Comparison of ENCODE assay signal across 20 mouse cellular contexts in genomic region chr1:58348712-58349111, GRCm38 (mm10). TPM values are rescaled to one million over a fixed set of nuclear protein-coding genes. Genes with fewer than 3 reads are reported as not detected.
DNase-seq lines count a peak whose midpoint lies in the region; ATAC-seq and TF ChIP-seq lines count a peak whose summit lies in the region.
"Had no signal": no experiment of that assay in that cellular context is flagged by ENCODE, and none has a peak within 500 bp of the region (broad histone marks: within the 10 kb centered on the region; RNA-seq: fewer than 3 reads in every experiment).

No protein-coding gene starts in this region.

- H3K9me3 ChIP-seq in CH12.LX (replicated peaks; ENCODE audit: low read length) = no peaks in the 10 kb centered on the region
- no peaks in the 10 kb centered on the region for H3K9me3 ChIP-seq in forebrain, embryonic 11.5 days (ENCODE audit: control insufficient read depth, low read length)
- H3K9me3 ChIP-seq: embryonic facial prominence, embryonic 13.5 days; forebrain, embryonic 13.5 days; heart, embryonic 12.5 days; hindbrain, embryonic 12.5 days had no signal

- H3K4me1 ChIP-seq in CH12.LX (ENCODE audit: control insufficient read depth in 1 of 2, insufficient read depth in 2 of 2) = peaks cover 0 to 20% of the 10 kb centered on the region in 2 experiments; a peak in 3 of 4 replicates
- H3K4me1 ChIP-seq in forebrain, embryonic 11.5 days (replicated peaks; ENCODE audit: control insufficient read depth, insufficient read depth, low read length) = no peaks in the 10 kb centered on the region
- H3K4me1 ChIP-seq: forebrain, embryonic 13.5 days had no signal

- ATAC-seq in common myeloid progenitor, adult 5-6 weeks (replicated peaks; ENCODE audit: low read depth, poor library complexity, severe bottlenecking) = peak; percentile 76
- peak; percentile 86 for ATAC-seq in megakaryocyte, adult 5-6 weeks (ENCODE audit: poor library complexity, severe bottlenecking)
- no peak for ATAC-seq in forebrain, embryonic 11.5 days (replicated peaks; ENCODE audit: low FRiP score)
- ATAC-seq: forebrain, embryonic 13.5 days; hindbrain, embryonic 16.5 days; inflammation-experienced regulatory T-cells, adult 6 months; intestine, postnatal 0 days had no signal

- TF ChIP-seq CTCF in CH12.LX (conservative IDR thresholded peaks at IDR 0.05 in 1 of 2, IDR thresholded peaks at IDR 0.05 in 1 of 2; ENCODE audit: low read depth in 2 of 2, low read length in 2 of 2) = no peak

- DNase-seq in CH12.LX (ENCODE audit: extremely low read depth) = peak; percentile 12
- DNase-seq in splenic B cell, adult 2 months (ENCODE audit: low read depth, low spot score) = peak; percentile 25
- no peak for DNase-seq in T-cell, adult 2 months (ENCODE audit: low spot score)
- no peak for DNase-seq in cerebellum, adult 11 months
- DNase-seq in forebrain, embryonic 11.5 days (ENCODE audit: low spot score) = no peak
- DNase-seq: adrenal gland, adult 8-10 months; adrenal gland, postnatal 36 days; cerebellum, adult 11-12 months; cerebellum, adult 9-10 months; cerebellum, postnatal 25 days; gastrocnemius, postnatal 10 days had no signal

- H3K4me3 ChIP-seq in CH12.LX (replicated peaks in 1 of 3; ENCODE audit: low read depth in 2 of 3, low read length in 2 of 3, poor library complexity in 1 of 3) = no peak overlapping the region
- H3K4me3 ChIP-seq in forebrain, embryonic 11.5 days (ENCODE audit: low read depth, low read length) = no peak overlapping the region
- H3K4me3 ChIP-seq: embryonic facial prominence, embryonic 13.5 days; forebrain, embryonic 13.5 days; heart, embryonic 12.5 days; hindbrain, embryonic 12.5 days had no signal

- no peak overlapping the region for H3K4me2 ChIP-seq in CH12.LX (ENCODE audit: insufficient read depth, low read depth, poor library complexity, severe bottlenecking)
- no peak overlapping the region for H3K4me2 ChIP-seq in forebrain, embryonic 11.5 days (ENCODE audit: low read depth, low read length, severe bottlenecking)
- H3K4me2 ChIP-seq: embryonic facial prominence, embryonic 13.5 days; forebrain, embryonic 13.5 days; heart, embryonic 12.5 days; hindbrain, embryonic 12.5 days had no signal

- no peaks in the 10 kb centered on the region for H3K36me3 ChIP-seq in CH12.LX (replicated peaks in 1 of 2; ENCODE audit: control insufficient read depth in 1 of 2, insufficient read depth in 1 of 2, low read length in 1 of 2)
- H3K36me3 ChIP-seq in splenic B cell, adult 2 months (ENCODE audit: control insufficient read depth, insufficient read depth, low read length, poor library complexity, severe bottlenecking) = no peaks in the 10 kb centered on the region
- H3K36me3 ChIP-seq in forebrain, embryonic 11.5 days (ENCODE audit: control insufficient read depth, insufficient read depth, low read length) = no peaks in the 10 kb centered on the region
- H3K36me3 ChIP-seq: embryonic facial prominence, embryonic 13.5 days; heart, embryonic 12.5 days; hindbrain, embryonic 12.5 days had no signal

- TF ChIP-seq EP300 in CH12.LX (IDR thresholded peaks at IDR 0.05; ENCODE audit: low read length) = peak; percentile 69

- no peak for TF ChIP-seq RAD21 in CH12.LX (IDR thresholded peaks at IDR 0.05; ENCODE audit: low read depth, low read length)

- WGBS in forebrain, embryonic 11.5 days = 84% methylated on average over 6 of the region's 6 CpGs

- in situ Hi-C loops in CH12.LX (cut with MboI; ENCODE audit: low pct_ligation_motif_present, low pct_unique_long_range_greater_than_20kb, low sequenced_read_pairs) = no loop called here

- no peak for TF ChIP-seq POLR2A in CH12.LX (IDR thresholded peaks at IDR 0.05; ENCODE audit: low read depth, low read length)

- H3K27ac ChIP-seq in CH12.LX (ENCODE audit: insufficient read depth, low read depth) = no peak overlapping the region
- H3K27ac ChIP-seq in forebrain, embryonic 11.5 days (ENCODE audit: low read depth, low read length) = no peak overlapping the region
- H3K27ac ChIP-seq: embryonic facial prominence, embryonic 13.5 days; forebrain, embryonic 13.5 days; hindbrain, embryonic 12.5 days had no signal

- no peak overlapping the region for H3K9ac ChIP-seq in CH12.LX (ENCODE audit: insufficient read depth, low read depth)
- H3K9ac ChIP-seq in forebrain, embryonic 11.5 days (ENCODE audit: low read length) = no peak overlapping the region
- H3K9ac ChIP-seq: embryonic facial prominence, embryonic 13.5 days; forebrain, embryonic 13.5 days; heart, embryonic 12.5 days; hindbrain, embryonic 12.5 days had no signal

- H3K79me2 ChIP-seq in CH12.LX (replicated peaks; ENCODE audit: control insufficient read depth, extremely low read depth, insufficient read depth, poor library complexity, severe bottlenecking) = no peaks in the 10 kb centered on the region

- H3K27me3 ChIP-seq in CH12.LX (replicated peaks) = no peaks in the 10 kb centered on the region
- no peaks in the 10 kb centered on the region for H3K27me3 ChIP-seq in splenic B cell, adult 2 months (ENCODE audit: control insufficient read depth, insufficient read depth, low read length, poor library complexity, severe bottlenecking)
- H3K27me3 ChIP-seq in forebrain, embryonic 11.5 days (ENCODE audit: control insufficient read depth, insufficient read depth, low read length) = no peaks in the 10 kb centered on the region
- H3K27me3 ChIP-seq: embryonic facial prominence, embryonic 13.5 days; forebrain, embryonic 13.5 days; heart, embryonic 12.5 days; hindbrain, embryonic 12.5 days had no signal

- dilution Hi-C loops in CH12.LX (cut with MboI; ENCODE audit: extremely low pct_ligation_motif_present, extremely low pct_unique_long_range_greater_than_20kb, low sequenced_read_pairs) = no loop called here

TF ChIP-seq in CH12.LX, 34 proteins besides CTCF, POLR2A, EP300 and RAD21:
- TF ChIP-seq IRF4 (IDR thresholded peaks at IDR 0.05; ENCODE audit: low read depth, low read length) (0 out of 2 replicates have a peak, but pooled peaks have one; percentile 31), NRF1 (IDR thresholded peaks at IDR 0.05; ENCODE audit: low read depth, low read length) (no peak)

RNA-seq across cellular contexts. Expression of gene Bzw1, which starts 44.0 kb away (rescaled TPM):
- 104 and 151 TPM in 2 replicates for total RNA-seq in CH12.LX (2012; rRNA removed)
- 252 and 289 TPM in 2 replicates for total RNA-seq in CH12.LX (2014; rRNA removed)
- polyA plus RNA-seq in CH12.LX (2012; ENCODE audit: insufficient read length, low read depth) = 225 and 243 TPM in 2 replicates
- total RNA-seq in common myeloid progenitor, adult 5-6 weeks (2017) = 194 and 196 TPM in 2 replicates
- total RNA-seq in megakaryocyte, adult 5-6 weeks (2015) = 175 and 183 TPM in 2 replicates
- total RNA-seq in megakaryocyte, adult 5-6 weeks (2017) = 166 and 175 TPM in 2 replicates
- polyA plus RNA-seq in forebrain, embryonic 11.5 days (2014; fragmentation: Nextera tagmentation; extraction: Ambion mirVana) = 515 and 551 TPM in 2 replicates

Comparison
In these comparisons a context has a peak if more than half of its experiments do, and no peak if none do; other contexts are left out.
1. DNase-seq: peak in CH12.LX (single experiment) and splenic B cell, adult 2 months (single experiment); none in T-cell, adult 2 months (single experiment), cerebellum, adult 11 months (single experiment) and forebrain, embryonic 11.5 days (single experiment).